Comparison of ENCODE assay signal across 22 mouse cellular contexts in the genomic region with DNA sequence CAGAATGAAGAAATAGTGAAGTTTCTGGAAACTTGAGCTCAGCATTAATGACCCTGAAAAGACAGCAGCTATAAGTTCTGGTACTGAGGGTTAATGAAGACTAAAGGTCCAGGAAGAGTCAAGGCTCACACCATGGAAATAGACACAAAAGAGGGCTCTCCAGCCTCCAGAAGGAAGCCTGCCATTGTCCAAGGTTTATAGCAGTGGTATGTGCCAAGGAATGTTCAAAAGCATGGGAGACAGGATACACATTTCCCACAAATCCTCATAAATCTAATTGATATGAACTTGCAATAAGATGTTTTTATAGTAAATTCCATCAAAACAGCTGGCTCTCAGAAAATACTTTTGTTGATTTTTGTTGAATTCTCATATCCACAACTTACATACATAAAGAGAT.
DNase-seq lines count a peak whose midpoint lies in the region; ATAC-seq and TF ChIP-seq lines count a peak whose summit lies in the region.
"Had no signal": no experiment of that assay in that cellular context is flagged by ENCODE, and none has a peak within 500 bp of the region (broad histone marks: within the 10 kb centered on the region; RNA-seq: fewer than 3 reads in every experiment).

No protein-coding gene starts in this region.

- no peaks in the 10 kb centered on the region for H3K36me3 ChIP-seq in kidney, embryonic 15.5 days
- no peaks in the 10 kb centered on the region for H3K36me3 ChIP-seq in kidney, postnatal 0 days (ENCODE audit: insufficient read depth, low read length)
- H3K36me3 ChIP-seq: embryonic facial prominence, embryonic 13.5 days; embryonic facial prominence, embryonic 15.5 days; forebrain, embryonic 10.5 days; forebrain, embryonic 12.5 days had no signal

- no peaks in the 10 kb centered on the region for H3K9me3 ChIP-seq in kidney, embryonic 15.5 days (replicated peaks)
- H3K9me3 ChIP-seq in kidney, postnatal 0 days (replicated peaks; ENCODE audit: low read length) = no peaks in the 10 kb centered on the region
- H3K9me3 ChIP-seq: embryonic facial prominence, embryonic 13.5 days; embryonic facial prominence, embryonic 15.5 days; forebrain, embryonic 10.5 days; forebrain, embryonic 12.5 days had no signal

- H3K4me1 ChIP-seq in kidney, embryonic 15.5 days = no peaks in the 10 kb centered on the region
- H3K4me1 ChIP-seq in kidney, postnatal 0 days (replicated peaks; ENCODE audit: insufficient read depth, low read length) = no peaks in the 10 kb centered on the region
- H3K4me1 ChIP-seq: embryonic facial prominence, embryonic 13.5 days; embryonic facial prominence, embryonic 15.5 days; forebrain, embryonic 10.5 days; forebrain, embryonic 12.5 days had no signal

- H3K9ac ChIP-seq in kidney, embryonic 15.5 days = no peak overlapping the region
- no peak overlapping the region for H3K9ac ChIP-seq in kidney, postnatal 0 days (ENCODE audit: low read depth, low read length)
- H3K9ac ChIP-seq: embryonic facial prominence, embryonic 13.5 days; embryonic facial prominence, embryonic 15.5 days; forebrain, embryonic 12.5 days had no signal

- no peak for TF ChIP-seq CTCF in kidney, postnatal 0 days (IDR thresholded peaks at IDR 0.05; ENCODE audit: low read depth)

- H3K27ac ChIP-seq in kidney, embryonic 15.5 days = no peak overlapping the region
- H3K27ac ChIP-seq in kidney, postnatal 0 days = no peak overlapping the region
- H3K27ac ChIP-seq: embryonic facial prominence, embryonic 13.5 days; embryonic facial prominence, embryonic 15.5 days; forebrain, embryonic 10.5 days; forebrain, embryonic 12.5 days had no signal

- no peaks in the 10 kb centered on the region for H3K27me3 ChIP-seq in kidney, embryonic 15.5 days
- H3K27me3 ChIP-seq in kidney, postnatal 0 days (ENCODE audit: insufficient read depth, low read length) = no peaks in the 10 kb centered on the region
- H3K27me3 ChIP-seq: embryonic facial prominence, embryonic 13.5 days; embryonic facial prominence, embryonic 15.5 days; forebrain, embryonic 12.5 days had no signal

- H3K4me3 ChIP-seq in kidney, embryonic 15.5 days (replicated peaks) = no peak overlapping the region
- no peak overlapping the region for H3K4me3 ChIP-seq in kidney, postnatal 0 days (replicated peaks; ENCODE audit: low read depth, low read length)
- H3K4me3 ChIP-seq: embryonic facial prominence, embryonic 13.5 days; embryonic facial prominence, embryonic 15.5 days; erythroblast, embryonic 14.5 days; forebrain, embryonic 10.5 days; forebrain, embryonic 12.5 days had no signal

- peak; percentile 69; the same call in 1 of the 2 replicates for ATAC-seq in kidney, embryonic 15.5 days (replicated peaks; ENCODE audit: low FRiP score)
- no peak for ATAC-seq in kidney, postnatal 0 days (replicated peaks; ENCODE audit: low FRiP score, low read depth)
- ATAC-seq: forebrain, embryonic 14.5 days had no signal

- no peak for DNase-seq in kidney, adult 18-20 months
- peak; percentile 86 for DNase-seq in kidney, postnatal 0 days (ENCODE audit: low spot score)
- DNase-seq in kidney, adult 8-10 months = no peak
- DNase-seq in kidney, postnatal 14 days = peak; percentile 39
- DNase-seq in kidney, postnatal 36 days = no peak
- DNase-seq: adrenal gland, adult 2 months; adrenal gland, postnatal 10 days; adrenal gland, postnatal 25 days; cerebellum, adult 11 months; cerebellum, adult 18-20 months; cerebellum, adult 8-10 months; cerebellum, adult 9-11 months; cerebellum, postnatal 14 days; cerebellum, postnatal 36 days; embryo, embryonic 11 days had no signal

- H3K4me2 ChIP-seq in kidney, embryonic 15.5 days = no peak overlapping the region
- H3K4me2 ChIP-seq in kidney, postnatal 0 days (ENCODE audit: low read length) = no peak overlapping the region
- H3K4me2 ChIP-seq: embryonic facial prominence, embryonic 13.5 days; embryonic facial prominence, embryonic 15.5 days; forebrain, embryonic 12.5 days had no signal

Comparison
In these comparisons a context has a peak if more than half of its experiments do, and no peak if none do; other contexts are left out.
1. DNase-seq: peak in kidney, postnatal 0 days (single experiment) and kidney, postnatal 14 days (single experiment); none in kidney, adult 18-20 months (single experiment), kidney, adult 8-10 months (0 of 2) and kidney, postnatal 36 days (0 of 2).